Mouse (Mus musculus) MEL (cell line): ENCODE data around the gene Dusp8. TPM values are rescaled to one million over a fixed set of nuclear protein-coding genes. Genes with fewer than 3 reads are reported as not detected.

Experiments
- DNase-seq: peaks from one replicate; pipeline ENCODE4 v3.0.0; 2011; ENCODE audit warnings: low read depth, low spot score
- H3K27ac ChIP-seq: 2 replicates; pipeline ENCODE4 v1.5.1; 2012; ENCODE audit warnings: low read depth, mild to moderate bottlenecking, control low read depth, low read length, moderate library complexity; ENCODE audit not compliant: control insufficient read depth
- H3K27me3 ChIP-seq, 2 experiments: fragments of 150-350 bp in 1 of 2; sonication (generic) in 1 of 2; 2 replicates each; pipeline ENCODE4 v1.6.1; 2012; ENCODE audit warnings: low read length in 2 of 2, mild to moderate bottlenecking in 2 of 2, improper control_type of control experiment in 1 of 2, moderate library complexity in 1 of 2; ENCODE audit not compliant: insufficient read depth in 2 of 2, control insufficient read depth in 1 of 2
- H3K36me3 ChIP-seq, 2 experiments: 2 replicates each; pipeline ENCODE4 v1.6.1; 2012 to 2014; ENCODE audit warnings: low read length in 2 of 2, improper control_type of control experiment in 1 of 2, inconsistent platforms in 1 of 2, mild to moderate bottlenecking in 1 of 2; ENCODE audit not compliant: insufficient read depth in 2 of 2, control insufficient read depth in 1 of 2
- H3K4me1 ChIP-seq, 2 experiments: fragments of 150-350 bp in 1 of 2; sonication (generic) in 1 of 2; 2 replicates each; pipeline ENCODE4 v1.6.1; 2012; ENCODE audit warnings: low read length in 2 of 2, improper control_type of control experiment in 1 of 2, mild to moderate bottlenecking in 1 of 2; ENCODE audit not compliant: insufficient read depth in 2 of 2, control insufficient read depth in 1 of 2
- H3K4me3 ChIP-seq, 2 experiments: fragments of 150-350 bp in 1 of 2; sonication (generic) in 1 of 2; 2 replicates each; pipeline ENCODE4 v1.5.1; 2012; ENCODE audit warnings: low read depth in 2 of 2, low read length in 2 of 2, mild to moderate bottlenecking in 2 of 2, moderate library complexity in 2 of 2, control low read depth in 1 of 2, improper control_type of control experiment in 1 of 2; ENCODE audit not compliant: control insufficient read depth in 1 of 2, insufficient read depth in 1 of 2
- H3K79me2 ChIP-seq: 2 replicates; pipeline ENCODE4 v1.6.1; 2012; ENCODE audit warnings: mild to moderate bottlenecking, low read length, moderate library complexity; ENCODE audit not compliant: control insufficient read depth, poor library complexity, insufficient read depth
- H3K9ac ChIP-seq: 2 replicates; pipeline ENCODE4 v1.6.1; 2012; ENCODE audit warnings: low read depth, mild to moderate bottlenecking, control low read depth, low read length, moderate library complexity; ENCODE audit not compliant: control insufficient read depth, poor library complexity, severe bottlenecking
- H3K9me3 ChIP-seq: fragments of 150-350 bp; sonication (generic); replicated peaks from 2 replicates; pipeline ENCODE4 v1.6.1; 2012; ENCODE audit warnings: mild to moderate bottlenecking, low read length, improper control_type of control experiment, moderate library complexity; ENCODE audit not compliant: insufficient read depth
- CHD1 ChIP-seq: IDR thresholded peaks from 2 replicates; pipeline ENCODE4 v1.6.1; 2012; ENCODE audit warnings: low read depth, mild to moderate bottlenecking, inconsistent platforms, low read length, improper control_type of control experiment
- CHD2 ChIP-seq: IDR thresholded peaks from 2 replicates; pipeline ENCODE4 v1.6.1; 2011; ENCODE audit warnings: low read length, improper control_type of control experiment
- CTCF ChIP-seq, 3 experiments: IDR thresholded peaks in 2 of 3; conservative IDR thresholded peaks in 1 of 3; 2 replicates each; pipeline ENCODE4 v1.5.1; 2011 to 2012; ENCODE audit warnings: low read length in 3 of 3, low read depth in 2 of 3, mild to moderate bottlenecking in 2 of 3, improper control_type of control experiment in 1 of 3, inconsistent platforms in 1 of 3, mixed read lengths in 1 of 3, moderate library complexity in 1 of 3; ENCODE audit not compliant: control insufficient read depth in 1 of 3, insufficient read depth in 1 of 3, poor library complexity in 1 of 3, severe bottlenecking in 1 of 3
- ELF1 ChIP-seq: IDR thresholded peaks from 2 replicates; pipeline ENCODE4 v1.6.1; 2014; ENCODE audit warnings: low read depth, mild to moderate bottlenecking, inconsistent platforms, low read length, improper control_type of control experiment, moderate library complexity
- EP300 ChIP-seq, 2 experiments: IDR thresholded peaks; 2 replicates each; pipeline ENCODE4 v1.6.1; 2011; ENCODE audit warnings: improper control_type of control experiment in 2 of 2, low read length in 2 of 2, low read depth in 1 of 2, mild to moderate bottlenecking in 1 of 2
- GABPA ChIP-seq: IDR thresholded peaks from 2 replicates; pipeline ENCODE4 v1.6.1; 2012; ENCODE audit warnings: low read depth, mild to moderate bottlenecking, inconsistent platforms, low read length, improper control_type of control experiment, moderate library complexity
- GATA1 ChIP-seq: IDR thresholded peaks from 2 replicates; pipeline ENCODE4 v1.6.1; 2011; ENCODE audit warnings: low read depth, low read length, improper control_type of control experiment
- KAT2A ChIP-seq: conservative IDR thresholded peaks from 2 replicates; pipeline ENCODE4 v1.6.1; 2012; ENCODE audit warnings: low read depth, low read length, improper control_type of control experiment, inconsistent platforms
- MAX ChIP-seq: IDR thresholded peaks from 2 replicates; pipeline ENCODE4 v1.6.1; 2011; ENCODE audit warnings: low read length, improper control_type of control experiment
- NRF1 ChIP-seq: IDR thresholded peaks from 2 replicates; pipeline ENCODE4 v1.6.1; 2014; ENCODE audit warnings: low read depth, mild to moderate bottlenecking, inconsistent platforms, low read length, improper control_type of control experiment, moderate library complexity; ENCODE audit not compliant: poor library complexity, insufficient read depth, severe bottlenecking
- POLR2A ChIP-seq, 2 experiments: IDR thresholded peaks; 2 replicates each; pipeline ENCODE4 v1.6.1; 2011 to 2012; ENCODE audit warnings: low read length in 2 of 2, mild to moderate bottlenecking in 2 of 2, control low read depth in 1 of 2, improper control_type of control experiment in 1 of 2, low read depth in 1 of 2, moderate library complexity in 1 of 2; ENCODE audit not compliant: control insufficient read depth in 1 of 2, insufficient read depth in 1 of 2, poor library complexity in 1 of 2
- POLR2AphosphoS2 ChIP-seq: IDR thresholded peaks from 2 replicates; pipeline ENCODE4 v1.6.1; 2011; ENCODE audit warnings: low read length, improper control_type of control experiment
- POLR2AphosphoS5 ChIP-seq: IDR thresholded peaks from 2 replicates; pipeline ENCODE4 v1.6.1; 2012; ENCODE audit warnings: low read depth, borderline replicate concordance, mild to moderate bottlenecking, inconsistent platforms, low read length, moderate library complexity, mixed read lengths
- SIN3A ChIP-seq: IDR thresholded peaks from 2 replicates; pipeline ENCODE4 v1.6.1; 2012; ENCODE audit warnings: low read length, improper control_type of control experiment, inconsistent platforms
- UBTF ChIP-seq: IDR thresholded peaks from 2 replicates; pipeline ENCODE4 v1.6.1; 2012; ENCODE audit warnings: low read depth, mild to moderate bottlenecking, inconsistent platforms, low read length, improper control_type of control experiment, moderate library complexity, borderline replicate concordance; ENCODE audit not compliant: insufficient read depth
- ZC3H11A ChIP-seq: IDR thresholded peaks from 2 replicates; pipeline ENCODE4 v1.6.1; 2012; ENCODE audit warnings: low read depth, mild to moderate bottlenecking, inconsistent platforms, low read length, improper control_type of control experiment
- ZNF384 ChIP-seq: IDR thresholded peaks from 2 replicates; pipeline ENCODE4 v1.6.1; 2012; ENCODE audit warnings: low read depth, mild to moderate bottlenecking, inconsistent platforms, low read length, improper control_type of control experiment
- polyA plus RNA-seq, 2 experiments: library from polyadenylated mRNA; stranded (reverse) in 1 of 2; unstranded in 1 of 2; fragments of >175 nt in 1 of 2; fragments of >200 nt in 1 of 2; gene quantifications; 2 replicates each; pipeline versions ENCODE4 v1.2.1 to v1.2.4; 2012; ENCODE audit warnings: low replicate concordance in 2 of 2, low read depth in 1 of 2; ENCODE audit not compliant: insufficient read length in 2 of 2, insufficient read depth in 1 of 2, missing spikeins in 1 of 2
- total RNA-seq: library from RNA; depleted of rRNA; stranded (reverse); fragments of 300-350 nt; gene quantifications from 2 replicates; pipeline ENCODE4 v1.2.3, GENCODE M21; 2012

The Dusp8 gene
- total and polyA plus RNA-seq, 3 experiments = 0.23 to 0.31 TPM; not detected in 1

DNA sequence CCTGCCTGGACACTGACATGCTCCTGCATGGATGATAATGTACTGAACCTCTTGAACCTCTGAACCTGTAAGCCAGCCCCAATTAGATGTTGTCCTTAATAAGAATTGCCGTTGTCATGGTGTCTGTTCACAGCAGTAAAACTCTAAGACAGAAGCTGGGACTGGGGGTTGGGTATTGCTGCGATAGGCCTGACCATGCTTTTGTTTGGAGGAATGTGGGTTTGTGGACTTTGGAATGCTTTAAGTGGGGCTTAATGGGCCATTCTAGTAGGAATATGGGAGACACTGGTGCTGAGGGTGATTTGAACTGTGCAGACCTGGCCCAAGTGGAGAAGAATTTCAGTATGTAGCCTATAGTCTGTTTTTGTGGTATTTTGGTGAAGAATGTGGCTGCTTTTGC is 50.3 kb downstream of the Dusp8 start:
- no peak for TF ChIP-seq CHD1
- TF ChIP-seq SIN3A = no peak
- TF ChIP-seq UBTF = no peak
- Histone ChIP-seq H3K9ac (no peak overlapping the region), H3K36me3 (peaks cover 0 to 4% of the 10 kb centered on the region in 2 experiments; a peak in 1 of 4 replicates), H3K79me2 (0 out of 2 replicates have a peak, but pooled peaks cover 1% of the 10 kb centered on the region), H3K27me3 (no peaks in the 10 kb centered on the region), H3K4me3 (no peak overlapping the region), H3K9me3 (no peaks in the 10 kb centered on the region), H3K27ac (no peak overlapping the region), H3K4me1 (no peaks in the 10 kb centered on the region)
- no peak for DNase-seq

DNA sequence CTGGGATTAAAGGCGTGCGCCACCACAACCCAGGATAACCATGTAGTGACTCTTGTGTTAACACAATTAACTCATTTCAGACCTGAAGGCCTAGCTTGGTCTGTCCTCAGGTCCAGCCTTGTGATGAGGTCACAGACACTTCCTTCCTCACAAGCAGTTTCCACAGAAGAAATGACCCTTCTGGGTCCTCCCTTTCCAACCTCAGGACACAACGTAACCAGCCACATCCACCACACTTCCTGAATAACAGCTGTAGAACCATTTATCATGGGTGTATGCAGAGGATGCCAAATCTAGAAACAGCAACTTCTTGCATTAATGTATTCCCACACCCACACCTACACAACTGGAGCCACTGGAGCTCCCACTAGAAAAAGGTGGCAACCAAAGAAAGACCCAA is 54.9 kb downstream of the Dusp8 start:
- no peaks in the 10 kb centered on the region for H3K4me1 ChIP-seq
- no peaks in the 10 kb centered on the region for H3K9me3 ChIP-seq
- no peak overlapping the region for H3K27ac ChIP-seq
- H3K27me3 ChIP-seq = no peaks in the 10 kb centered on the region
- DNase-seq = no peak
- peaks cover 9% of the 10 kb centered on the region; the same call in 1 of the 2 replicates for H3K79me2 ChIP-seq
- no peaks in the 10 kb centered on the region; a peak in 1 of 4 replicates for H3K36me3 ChIP-seq
- TF ChIP-seq EP300 (IDR thresholded peaks at IDR 0.05; ENCODE audit: low read depth in 1 of 2, low read length in 2 of 2) (no peak), CTCF (IDR thresholded peaks at IDR 0.05 in 2 of 3, conservative IDR thresholded peaks at IDR 0.05 in 1 of 3; ENCODE audit: control insufficient read depth in 1 of 3, insufficient read depth in 1 of 3, low read depth in 2 of 3, low read length in 3 of 3, poor library complexity in 1 of 3, severe bottlenecking in 1 of 3) (no peak), POLR2AphosphoS2 (no peak), ZC3H11A (no peak), ELF1 (no peak), GATA1 (no peak), SIN3A (no peak), MAX (no peak), NRF1 (no peak), KAT2A (no peak), ZNF384 (no peak), GABPA (no peak), POLR2A (IDR thresholded peaks at IDR 0.05; ENCODE audit: control insufficient read depth in 1 of 2, insufficient read depth in 1 of 2, low read depth in 1 of 2, low read length in 2 of 2, poor library complexity in 1 of 2) (no peak), POLR2AphosphoS5 (no peak), CHD2 (no peak)
- H3K9ac ChIP-seq = no peak overlapping the region
- no peak overlapping the region for H3K4me3 ChIP-seq
